Mouse (Mus musculus) liver, adult 2 months (tissue): ENCODE results near the gene Rsph10b. TPM values are rescaled to one million over a fixed set of nuclear protein-coding genes. Genes with fewer than 3 reads are reported as not detected.

Source experiments
- DNase-seq: peaks from one replicate; pipeline ENCODE4 v3.0.0-alpha.2; 2011; ENCODE audit warnings: low read depth, low spot score; ENCODE audit errors: extremely low read depth
- H3K27ac ChIP-seq: fragments of 200-500 bp; replicated peaks from 2 replicates; pipeline ENCODE4 v1.5.1; 2012; ENCODE audit warnings: low read depth, mild to moderate bottlenecking, control low read depth, inconsistent platforms, low read length; ENCODE audit not compliant: insufficient read depth
- H3K27me3 ChIP-seq: fragments of 200-500 bp; 2 replicates; pipeline ENCODE4 v1.6.1; 2012; ENCODE audit warnings: mild to moderate bottlenecking, moderate library complexity, low read length, inconsistent platforms; ENCODE audit not compliant: control insufficient read depth, insufficient read depth
- H3K36me3 ChIP-seq: fragments of 200-500 bp; 2 replicates; pipeline ENCODE4 v1.6.1; 2012; ENCODE audit warnings: low read length, inconsistent platforms; ENCODE audit not compliant: control insufficient read depth, insufficient read depth
- H3K4me1 ChIP-seq: fragments of 200-500 bp; 2 replicates; pipeline ENCODE4 v1.6.1; 2011; ENCODE audit warnings: low read length; ENCODE audit not compliant: control insufficient read depth, insufficient read depth
- H3K4me3 ChIP-seq: fragments of 200-500 bp; 2 replicates; pipeline ENCODE4 v1.5.1; 2011; ENCODE audit warnings: low read depth, mild to moderate bottlenecking, control low read depth, low read length, moderate library complexity; ENCODE audit not compliant: insufficient read depth
- H3K79me2 ChIP-seq: fragments of 200-500 bp; 2 replicates; pipeline ENCODE4 v1.6.1; 2012; ENCODE audit warnings: inconsistent platforms, mild to moderate bottlenecking, low read length, moderate library complexity; ENCODE audit not compliant: control insufficient read depth, insufficient read depth
- H3K9ac ChIP-seq: fragments of 200-500 bp; 2 replicates; pipeline ENCODE4 v1.6.1; 2012; ENCODE audit warnings: low read depth, mild to moderate bottlenecking, control low read depth, inconsistent platforms, low read length
- CTCF ChIP-seq: fragments of 200-500 bp; IDR thresholded peaks from 2 replicates; pipeline ENCODE4 v1.5.1; 2011; ENCODE audit warnings: low read depth, low read length, control low read depth
- POLR2A ChIP-seq: fragments of 200-500 bp; IDR thresholded peaks from 2 replicates; pipeline ENCODE4 v1.6.1; 2011; ENCODE audit warnings: low read length, control low read depth; ENCODE audit not compliant: insufficient read depth; ENCODE audit errors: extremely low read depth
- WGBS: fragments of 180-500 bp; shearing (Covaris S2); methylation state at CpG from one replicate; pipeline ENCODE4 v1.1.7; 2018; 5-methylcytosine and 5-hydroxymethylcytosine counted together
- polyA plus RNA-seq: library from polyadenylated mRNA; depleted of rRNA; stranded (reverse); fragments of >200 nt; gene quantifications from 2 replicates; pipeline ENCODE4 v1.2.3, GENCODE M21; 2012
- total RNA-seq: library from RNA; depleted of rRNA; stranded (reverse); fragments of >200 nt; gene quantifications from 2 replicates; pipeline ENCODE4 v1.2.3, GENCODE M21; 2014

Rsph10b gene
- total and polyA plus RNA-seq, 2 experiments = not detected

DNA sequence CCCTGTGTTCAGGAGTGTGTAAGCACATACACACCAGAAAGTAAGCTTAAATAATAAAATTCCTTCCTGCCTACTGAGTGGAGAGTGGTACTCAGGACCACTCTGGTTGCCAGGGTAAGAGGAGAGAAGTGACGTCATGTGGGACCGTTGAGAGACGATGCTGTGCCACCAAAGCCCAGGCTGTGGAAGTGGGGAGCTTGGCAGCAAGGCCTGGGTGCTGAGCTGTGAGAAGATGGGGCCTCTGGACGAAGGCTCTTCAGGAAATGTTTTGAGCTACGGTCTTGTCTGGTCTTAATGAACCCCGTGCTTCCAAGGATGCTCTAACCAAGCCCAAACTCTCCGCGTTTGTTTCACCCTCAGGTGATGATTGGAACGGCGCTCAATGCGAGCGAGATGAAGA, 2.2 kb upstream of the Rsph10b start:
- H3K79me2 ChIP-seq = no peaks in the 10 kb centered on the region
- H3K4me1 ChIP-seq = no peaks in the 10 kb centered on the region
- no peak overlapping the region for H3K4me3 ChIP-seq
- no peak overlapping the region for H3K27ac ChIP-seq
- H3K27me3 ChIP-seq = no peaks in the 10 kb centered on the region
- no peak for TF ChIP-seq POLR2A
- no peak for TF ChIP-seq CTCF
- H3K36me3 ChIP-seq = peaks cover 12% of the 10 kb centered on the region; the same call in 1 of the 2 replicates
- H3K9ac ChIP-seq = no peak overlapping the region
- WGBS = 95% methylated on average over 12 of the region's 12 CpGs
- DNase-seq = no peak

DNA sequence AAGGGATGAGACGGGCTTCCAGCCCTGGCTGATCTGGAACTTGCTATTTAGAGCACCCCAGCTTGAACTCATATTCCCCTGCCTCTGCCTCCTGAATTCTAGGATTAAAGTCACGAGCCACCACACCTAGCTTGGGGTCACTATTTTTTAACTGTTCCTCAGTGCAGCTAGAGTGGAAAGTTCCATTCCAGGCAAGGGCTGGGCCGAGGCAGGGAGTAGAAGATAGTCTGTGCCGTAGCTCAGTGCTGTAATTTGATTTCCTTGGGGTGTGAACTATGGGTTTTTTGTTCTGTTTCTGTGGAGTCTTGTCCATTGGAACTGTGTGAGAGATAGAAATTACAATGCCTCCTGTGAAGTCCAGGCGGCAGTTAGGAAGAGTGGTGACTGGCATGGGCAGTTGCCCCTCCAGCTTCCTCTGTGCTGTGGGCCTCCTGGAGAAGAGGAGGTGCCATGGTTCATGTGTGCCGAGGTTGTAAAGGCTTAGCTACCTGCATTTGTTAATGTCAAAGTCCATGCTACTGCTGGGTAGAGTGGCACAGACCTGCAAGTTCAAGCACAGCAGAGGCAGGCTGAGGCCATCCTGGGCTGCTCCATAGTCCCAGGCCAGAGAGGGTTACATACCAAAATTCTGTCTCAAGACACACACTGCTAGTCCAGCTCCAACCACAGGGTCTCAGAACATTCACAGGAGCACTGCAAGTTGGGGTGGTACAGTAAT, 813 bp upstream of the Rsph10b start:
- Histone ChIP-seq H3K27ac (no peak overlapping the region), H3K4me1 (no peaks in the 10 kb centered on the region), H3K4me3 (no peak overlapping the region), H3K36me3 (peaks cover 11% of the 10 kb centered on the region; the same call in 1 of the 2 replicates), H3K9ac (no peak overlapping the region), H3K27me3 (no peaks in the 10 kb centered on the region), H3K79me2 (no peaks in the 10 kb centered on the region)
- no peak for DNase-seq
- TF ChIP-seq CTCF (no peak), POLR2A (no peak)
- 89% methylated on average over 6 of the region's 6 CpGs for WGBS

DNA sequence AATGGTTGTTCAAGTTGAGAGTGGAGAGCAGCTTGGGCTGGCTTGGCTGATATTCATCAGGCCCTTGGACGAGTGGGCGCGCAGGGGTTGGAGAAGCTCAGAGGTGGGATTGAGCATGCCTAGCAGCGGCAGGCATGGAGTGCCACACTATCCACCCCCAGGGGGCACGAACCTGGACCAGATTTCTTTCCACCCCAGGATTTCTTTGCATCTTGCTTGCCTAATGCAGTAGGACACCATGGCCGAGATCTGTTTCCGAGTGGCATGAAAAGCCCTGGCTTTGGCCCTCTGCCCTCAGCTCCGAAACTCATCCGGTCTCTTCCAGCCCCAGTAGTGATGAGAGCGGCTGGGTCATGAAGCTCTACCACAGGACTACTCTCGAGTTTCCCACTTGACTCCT, 579 bp downstream of the Rsph10b start:
- no peaks in the 10 kb centered on the region for H3K79me2 ChIP-seq

DNA sequence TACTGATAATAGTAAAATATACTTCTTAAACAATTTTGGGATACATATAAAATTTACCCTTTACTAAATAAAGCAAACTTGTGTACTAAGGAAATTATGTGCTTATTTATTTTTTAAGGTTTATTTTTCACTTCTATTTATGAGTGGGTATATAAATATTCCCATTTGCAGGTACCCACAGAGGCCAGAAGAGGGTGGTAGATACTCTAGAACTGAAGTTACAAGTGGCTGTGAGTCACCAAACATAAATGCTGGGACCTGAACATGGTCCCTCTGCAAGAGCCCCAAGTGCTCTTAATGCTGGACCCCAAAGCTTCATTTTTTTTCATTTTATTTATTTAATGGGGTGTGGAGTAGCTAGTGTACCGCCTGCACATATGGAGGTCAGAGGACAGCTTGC, 1.0 kb downstream of the Rsph10b start:
- no peak overlapping the region for H3K9ac ChIP-seq
- no peak overlapping the region for H3K4me3 ChIP-seq
- H3K27ac ChIP-seq = no peak overlapping the region
- no peak for DNase-seq
- 97% methylated on average over 1 of the region's 1 CpGs for WGBS
- no peaks in the 10 kb centered on the region for H3K79me2 ChIP-seq
- no peak for TF ChIP-seq CTCF
- TF ChIP-seq POLR2A = no peak
- no peaks in the 10 kb centered on the region for H3K27me3 ChIP-seq
- no peaks in the 10 kb centered on the region for H3K4me1 ChIP-seq
- H3K36me3 ChIP-seq = peaks cover 8% of the 10 kb centered on the region; the same call in 1 of the 2 replicates

More for the DNA sequence above, 579 bp downstream of the Rsph10b start:
- no peaks in the 10 kb centered on the region for H3K27me3 ChIP-seq
- H3K4me3 ChIP-seq = no peak overlapping the region
- H3K9ac ChIP-seq = no peak overlapping the region
- no peak overlapping the region for H3K27ac ChIP-seq
- 91% methylated on average over 11 of the region's 11 CpGs for WGBS
- no peak for TF ChIP-seq POLR2A
- no peak for TF ChIP-seq CTCF
- no peaks in the 10 kb centered on the region for H3K4me1 ChIP-seq
- peaks cover 9% of the 10 kb centered on the region; the same call in 1 of the 2 replicates for H3K36me3 ChIP-seq
- no peak for DNase-seq

- no peak overlapping the region for H3K27ac ChIP-seq
- no peak overlapping the region for H3K4me3 ChIP-seq
- WGBS = 87% methylated on average over 9 of the region's 9 CpGs
- H3K27me3 ChIP-seq = no peaks in the 10 kb centered on the region
- no peak for DNase-seq
- H3K9ac ChIP-seq = no peak overlapping the region
- H3K79me2 ChIP-seq = no peaks in the 10 kb centered on the region
- H3K36me3 ChIP-seq = no peaks in the 10 kb centered on the region; the same call in 1 of the 2 replicates
- no peaks in the 10 kb centered on the region for H3K4me1 ChIP-seq
- TF ChIP-seq POLR2A (no peak), CTCF (no peak)
Observed at GRCm38 (mm10) chr5:143936156-143936555, 3.3 kb downstream of the Rsph10b start.

DNA sequence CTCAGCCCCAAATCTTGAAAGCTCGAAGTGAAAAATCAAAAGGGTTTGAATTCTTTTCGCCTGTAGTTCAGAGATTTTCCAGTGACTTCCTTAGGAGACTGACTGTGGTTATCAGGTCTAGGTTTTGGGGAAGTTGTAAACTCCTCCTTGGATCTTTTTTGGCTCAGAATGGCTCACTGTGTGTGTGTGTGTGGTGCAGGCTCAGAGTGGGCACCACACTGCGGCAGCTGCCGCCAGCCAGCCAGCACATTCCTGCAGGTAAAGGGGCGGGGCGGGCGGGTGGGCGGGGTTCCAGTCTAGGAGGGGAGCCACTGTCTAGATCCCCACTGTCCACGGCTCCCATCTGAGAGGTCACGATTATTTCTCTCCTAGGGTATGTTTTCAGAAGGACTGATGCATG, 8.8 kb downstream of the Rsph10b start:
- Histone ChIP-seq H3K4me1 (no peaks in the 10 kb centered on the region), H3K27me3 (no peaks in the 10 kb centered on the region), H3K27ac (no peak overlapping the region), H3K36me3 (no peaks in the 10 kb centered on the region), H3K79me2 (no peaks in the 10 kb centered on the region), H3K9ac (no peak overlapping the region), H3K4me3 (no peak overlapping the region)
- no peak for DNase-seq
- TF ChIP-seq POLR2A (no peak), CTCF (no peak)
- 25% methylated on average over 10 of the region's 10 CpGs for WGBS
